Mouse (Mus musculus) MEL (cell line): ENCODE data around the gene Slco2b1.

ENCODE experiments used
- BHLHE40 ChIP-seq: IDR thresholded peaks from 2 replicates; pipeline ENCODE4 v1.6.1; 2012; ENCODE audit warnings: low read depth, mild to moderate bottlenecking, inconsistent platforms, low read length, improper control_type of control experiment, borderline replicate concordance
- CTCF ChIP-seq, 3 experiments: IDR thresholded peaks in 2 of 3; conservative IDR thresholded peaks in 1 of 3; 2 replicates each; pipeline ENCODE4 v1.5.1; 2011 to 2012; ENCODE audit warnings: low read length in 3 of 3, low read depth in 2 of 3, mild to moderate bottlenecking in 2 of 3, improper control_type of control experiment in 1 of 3, inconsistent platforms in 1 of 3, mixed read lengths in 1 of 3, moderate library complexity in 1 of 3; ENCODE audit not compliant: control insufficient read depth in 1 of 3, insufficient read depth in 1 of 3, poor library complexity in 1 of 3, severe bottlenecking in 1 of 3
- EP300 ChIP-seq, 2 experiments: IDR thresholded peaks; 2 replicates each; pipeline ENCODE4 v1.6.1; 2011; ENCODE audit warnings: improper control_type of control experiment in 2 of 2, low read length in 2 of 2, low read depth in 1 of 2, mild to moderate bottlenecking in 1 of 2
- ETS1 ChIP-seq: IDR thresholded peaks from 2 replicates; pipeline ENCODE4 v1.6.1; 2012; ENCODE audit warnings: low read depth, mild to moderate bottlenecking, inconsistent platforms, low read length, improper control_type of control experiment, moderate library complexity
- HCFC1 ChIP-seq: IDR thresholded peaks from 2 replicates; pipeline ENCODE4 v1.6.1; 2012; ENCODE audit warnings: low read depth, mild to moderate bottlenecking, inconsistent platforms, low read length, improper control_type of control experiment, moderate library complexity
- KAT2A ChIP-seq: conservative IDR thresholded peaks from 2 replicates; pipeline ENCODE4 v1.6.1; 2012; ENCODE audit warnings: low read depth, low read length, improper control_type of control experiment, inconsistent platforms
- MAFK ChIP-seq: IDR thresholded peaks from 2 replicates; pipeline ENCODE4 v1.6.1; 2011; ENCODE audit warnings: low read depth, mild to moderate bottlenecking, low read length, improper control_type of control experiment, borderline replicate concordance
- MAX ChIP-seq: IDR thresholded peaks from 2 replicates; pipeline ENCODE4 v1.6.1; 2011; ENCODE audit warnings: low read length, improper control_type of control experiment
- POLR2A ChIP-seq, 2 experiments: IDR thresholded peaks; 2 replicates each; pipeline ENCODE4 v1.6.1; 2011 to 2012; ENCODE audit warnings: low read length in 2 of 2, mild to moderate bottlenecking in 2 of 2, control low read depth in 1 of 2, improper control_type of control experiment in 1 of 2, low read depth in 1 of 2, moderate library complexity in 1 of 2; ENCODE audit not compliant: control insufficient read depth in 1 of 2, insufficient read depth in 1 of 2, poor library complexity in 1 of 2
- SIN3A ChIP-seq: IDR thresholded peaks from 2 replicates; pipeline ENCODE4 v1.6.1; 2012; ENCODE audit warnings: low read length, improper control_type of control experiment, inconsistent platforms
- TBP ChIP-seq: IDR thresholded peaks from 2 replicates; pipeline ENCODE4 v1.8.0; 2011; ENCODE audit warnings: low read depth, low read length, improper control_type of control experiment

- no peak for TF ChIP-seq CTCF (IDR thresholded peaks at IDR 0.05 in 2 of 3, conservative IDR thresholded peaks at IDR 0.05 in 1 of 3; ENCODE audit: control insufficient read depth in 1 of 3, insufficient read depth in 1 of 3, low read depth in 2 of 3, low read length in 3 of 3, poor library complexity in 1 of 3, severe bottlenecking in 1 of 3)
- TF ChIP-seq POLR2A (IDR thresholded peaks at IDR 0.05; ENCODE audit: control insufficient read depth in 1 of 2, insufficient read depth in 1 of 2, low read depth in 1 of 2, low read length in 2 of 2, poor library complexity in 1 of 2) = no peak
- no peak for TF ChIP-seq MAFK
- no peak for TF ChIP-seq KAT2A
- no peak for TF ChIP-seq MAX
- no peak for TF ChIP-seq HCFC1
- TF ChIP-seq BHLHE40 = no peak
- no peak for TF ChIP-seq SIN3A
- TF ChIP-seq EP300 (IDR thresholded peaks at IDR 0.05; ENCODE audit: low read depth in 1 of 2, low read length in 2 of 2) = no peak
- no peak for TF ChIP-seq TBP
- TF ChIP-seq ETS1 = no peak
Observed at GRCm38 (mm10) chr7:99739276-99739675, 28.1 kb upstream of the Slco2b1 start.
